Mouse (Mus musculus) liver, embryonic 15.5 days (tissue): Measurements from ENCODE around the gene Mmp14. TPM values are rescaled to one million over a fixed set of nuclear protein-coding genes. Genes with fewer than 3 reads are reported as not detected.

ENCODE experiments used
- ATAC-seq: fragments of 200-750 bp; cut with Nextera tagmentation; 2 replicates; pipeline ENCODE4 v1.8.0; 2017; ENCODE audit warnings: moderate number of reproducible peaks, mild to moderate bottlenecking, moderate library complexity; ENCODE audit not compliant: insufficient read depth
- H3K27ac ChIP-seq: fragments of 300-500 bp; sonication (generic); replicated peaks from 2 replicates; pipeline ENCODE4 v1.5.1; 2015; ENCODE audit warnings: mild to moderate bottlenecking, inconsistent platforms
- H3K27me3 ChIP-seq: fragments of 300-500 bp; sonication (generic); 2 replicates; pipeline ENCODE4 v1.6.1; 2015; ENCODE audit warnings: mild to moderate bottlenecking, inconsistent platforms
- H3K36me3 ChIP-seq: fragments of 300-500 bp; sonication (generic); replicated peaks from 2 replicates; pipeline ENCODE4 v1.6.1; 2015; ENCODE audit warnings: moderate library complexity, mild to moderate bottlenecking, inconsistent platforms
- H3K4me1 ChIP-seq: fragments of 300-500 bp; sonication (generic); replicated peaks from 2 replicates; pipeline ENCODE4 v1.6.1; 2015; ENCODE audit warnings: inconsistent platforms
- H3K4me2 ChIP-seq: fragments of 300-500 bp; sonication (generic); 2 replicates; pipeline ENCODE4 v1.6.1; 2015; ENCODE audit warnings: moderate library complexity, mild to moderate bottlenecking, inconsistent platforms
- H3K4me3 ChIP-seq: fragments of 300-500 bp; sonication (generic); replicated peaks from 2 replicates; pipeline ENCODE4 v1.5.1; 2015; ENCODE audit warnings: mild to moderate bottlenecking, inconsistent platforms
- H3K9ac ChIP-seq: fragments of 300-500 bp; sonication (generic); 2 replicates; pipeline ENCODE4 v1.6.1; 2015; ENCODE audit warnings: moderate library complexity, mild to moderate bottlenecking, inconsistent platforms
- H3K9me3 ChIP-seq: fragments of 300-500 bp; sonication (generic); replicated peaks from 2 replicates; pipeline ENCODE4 v1.6.1; 2016; ENCODE audit warnings: inconsistent platforms
- WGBS: fragments of 180-500 bp; shearing (Covaris S2); methylation state at CpG from one replicate; pipeline ENCODE4 v1.1.7; 2015; ENCODE audit warnings: mixed read lengths; ENCODE audit not compliant: insufficient replicate concordance; 5-methylcytosine and 5-hydroxymethylcytosine counted together
- polyA plus RNA-seq: library from polyadenylated mRNA; unstranded; fragments of >200 nt; fragmentation: Nextera tagmentation; extraction: Ambion mirVana; gene quantifications from 2 replicates; pipeline ENCODE4 v1.2.1, GENCODE M21; 2015

The Mmp14 gene
- polyA plus RNA-seq, result 22.6 and 24.7 TPM in 2 replicates

GRCm38 (mm10) chr14:54431334-54432077 lies at the start of gene Mmp14:
Gene Mmp14 (plus strand): TSS chr14:54431612.
- Histone ChIP-seq H3K9me3 (no peaks in the 10 kb centered on the region), H3K4me2 (peak within 1 kb of the TSS; percentile 72), H3K4me1 (peaks cover 75% of the 10 kb centered on the region), H3K9ac (peak within 1 kb of the TSS; percentile 61), H3K27me3 (peaks cover 63% of the 10 kb centered on the region), H3K27ac (peak within 1 kb of the TSS; percentile 72), H3K36me3 (0 out of 2 replicates have a peak, but pooled peaks cover 5% of the 10 kb centered on the region), H3K4me3 (peak within 1 kb of the TSS; percentile 62)
- WGBS, result under 1% methylated on average over 49 of the region's 49 CpGs
- ATAC-seq, result no peak

DNA sequence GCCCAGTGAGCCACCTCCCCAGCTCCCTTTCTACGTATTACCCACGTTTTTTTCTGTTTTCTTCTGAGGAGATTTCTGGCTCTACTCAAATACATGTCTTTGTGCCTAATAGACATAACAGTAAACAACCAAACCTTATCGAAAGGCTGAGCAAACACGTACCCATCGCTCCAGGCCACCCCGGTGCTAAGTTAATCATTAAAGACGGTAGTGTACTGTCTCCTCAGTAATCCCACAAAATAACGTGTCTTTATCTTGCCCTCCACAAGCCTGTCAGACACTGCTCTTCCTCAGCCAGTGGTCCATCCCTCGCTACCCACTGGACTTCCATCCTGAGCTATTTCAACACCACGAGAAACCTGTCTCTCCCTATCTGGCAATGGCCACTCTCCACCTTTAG lies 49.6 kb upstream of the Mmp14 start:
- Histone ChIP-seq H3K9me3 (no peaks in the 10 kb centered on the region), H3K36me3 (no peaks in the 10 kb centered on the region; the same call in 1 of the 2 replicates), H3K4me2 (peak overlapping the region; percentile 29), H3K27me3 (no peaks in the 10 kb centered on the region), H3K4me1 (peaks cover 43% of the 10 kb centered on the region), H3K9ac (no peak overlapping the region), H3K27ac (peak overlapping the region; percentile 68), H3K4me3 (no peak overlapping the region)
- ATAC-seq, result no peak
- 56% methylated on average over 10 of the region's 10 CpGs for WGBS

DNA sequence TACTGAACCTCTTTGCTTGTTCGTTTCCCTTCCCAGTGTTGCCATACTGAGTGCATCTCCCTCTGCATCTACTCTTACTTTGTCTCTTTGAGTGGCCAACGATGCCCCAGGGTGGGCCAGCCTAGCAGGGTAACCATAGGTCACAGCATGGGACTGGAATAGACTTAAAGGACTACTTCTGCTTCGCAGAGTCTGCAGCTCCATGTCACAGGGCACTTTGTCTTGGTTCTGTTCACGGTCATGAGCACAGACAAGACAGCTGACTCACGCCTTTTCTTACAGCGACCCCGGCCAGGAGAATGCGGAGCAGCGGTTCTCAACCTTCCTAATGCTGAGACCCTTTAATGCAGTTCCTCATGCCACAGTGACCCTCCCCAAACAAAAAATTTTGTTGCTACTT lies 48.8 kb upstream of the Mmp14 start:
- no peaks in the 10 kb centered on the region for H3K27me3 ChIP-seq
- 0 out of 2 replicates have a peak overlapping the region, but pooled peaks have one; percentile 42 for H3K27ac ChIP-seq
- peaks cover 43% of the 10 kb centered on the region for H3K4me1 ChIP-seq
- ATAC-seq, result 0 out of 2 replicates have a peak, but pooled peaks have one; percentile 18
- H3K4me3 ChIP-seq, result no peak overlapping the region
- H3K4me2 ChIP-seq, result no peak overlapping the region
- H3K9me3 ChIP-seq, result no peaks in the 10 kb centered on the region
- no peak overlapping the region for H3K9ac ChIP-seq
- 64% methylated on average over 9 of the region's 9 CpGs for WGBS
- no peaks in the 10 kb centered on the region; the same call in 1 of the 2 replicates for H3K36me3 ChIP-seq

GRCm38 (mm10) chr14:54383355-54383771 lies 48.0 kb upstream of the Mmp14 start:
- Histone ChIP-seq H3K27me3 (no peaks in the 10 kb centered on the region), H3K9me3 (no peaks in the 10 kb centered on the region), H3K4me3 (no peak overlapping the region), H3K27ac (peak overlapping the region; percentile 38; the same call in 1 of the 2 replicates), H3K4me2 (no peak overlapping the region), H3K9ac (no peak overlapping the region), H3K36me3 (no peaks in the 10 kb centered on the region; the same call in 1 of the 2 replicates), H3K4me1 (peaks cover 43% of the 10 kb centered on the region)
- ATAC-seq, result peak; percentile 60
- 33% methylated on average over 4 of the region's 4 CpGs for WGBS

DNA sequence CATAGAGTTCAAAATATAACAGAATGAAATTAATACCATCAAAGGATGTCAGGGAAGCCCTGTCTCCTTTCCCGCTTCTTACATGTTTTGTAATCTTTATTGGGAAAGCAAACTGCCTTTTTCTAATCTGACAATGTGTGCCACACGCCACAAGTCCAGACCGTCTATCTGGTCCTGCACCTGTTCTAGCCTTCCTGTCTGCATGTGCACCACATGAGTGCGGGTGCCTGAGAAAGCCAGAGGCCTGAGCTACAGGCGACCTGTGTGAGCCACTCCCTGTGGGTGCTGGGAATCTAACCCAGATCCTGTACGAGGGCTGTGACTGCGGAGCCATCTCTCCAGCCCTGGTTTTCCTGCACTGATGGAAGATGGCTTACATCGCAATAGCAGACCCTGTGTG lies 47.0 kb upstream of the Mmp14 start:
- Histone ChIP-seq H3K27me3 (no peaks in the 10 kb centered on the region), H3K27ac (no peak overlapping the region), H3K9ac (no peak overlapping the region), H3K4me1 (peaks cover 43% of the 10 kb centered on the region), H3K4me2 (no peak overlapping the region), H3K9me3 (no peaks in the 10 kb centered on the region), H3K4me3 (no peak overlapping the region), H3K36me3 (no peaks in the 10 kb centered on the region; the same call in 1 of the 2 replicates)
- 40% methylated on average over 8 of the region's 8 CpGs for WGBS
- no peak for ATAC-seq

- ATAC-seq, result no peak
- no peak overlapping the region for H3K27ac ChIP-seq
- H3K9me3 ChIP-seq, result no peaks in the 10 kb centered on the region
- H3K4me1 ChIP-seq, result peaks cover 28% of the 10 kb centered on the region
- H3K9ac ChIP-seq, result no peak overlapping the region
- no peaks in the 10 kb centered on the region for H3K27me3 ChIP-seq
- H3K4me3 ChIP-seq, result no peak overlapping the region
- no peaks in the 10 kb centered on the region; the same call in 1 of the 2 replicates for H3K36me3 ChIP-seq
- no peak overlapping the region for H3K4me2 ChIP-seq
- WGBS, result 61% methylated on average over 7 of the region's 7 CpGs
Measured at GRCm38 (mm10) chr14:54385968-54386618, 45.3 kb upstream of the Mmp14 start.

- H3K4me3 ChIP-seq, result no peak overlapping the region
- no peaks in the 10 kb centered on the region for H3K9me3 ChIP-seq
- no peaks in the 10 kb centered on the region for H3K27me3 ChIP-seq
- 74% methylated on average over 6 of the region's 6 CpGs for WGBS
- no peak overlapping the region for H3K9ac ChIP-seq
- peaks cover 16% of the 10 kb centered on the region for H3K4me1 ChIP-seq
- no peak overlapping the region for H3K4me2 ChIP-seq
- H3K36me3 ChIP-seq, result no peaks in the 10 kb centered on the region; the same call in 1 of the 2 replicates
- H3K27ac ChIP-seq, result no peak overlapping the region
- ATAC-seq, result no peak
Measured at GRCm38 (mm10) chr14:54387546-54387945, 43.9 kb upstream of the Mmp14 start.

- Histone ChIP-seq H3K4me2 (no peak overlapping the region), H3K27ac (no peak overlapping the region), H3K4me3 (no peak overlapping the region), H3K9ac (no peak overlapping the region), H3K9me3 (no peaks in the 10 kb centered on the region), H3K36me3 (peaks cover 7% of the 10 kb centered on the region), H3K4me1 (no peaks in the 10 kb centered on the region; the same call in 1 of the 2 replicates), H3K27me3 (no peaks in the 10 kb centered on the region)
- 55% methylated on average over 6 of the region's 6 CpGs for WGBS
- no peak for ATAC-seq
Measured at GRCm38 (mm10) chr14:54390843-54391242, 40.6 kb upstream of the Mmp14 start.

DNA sequence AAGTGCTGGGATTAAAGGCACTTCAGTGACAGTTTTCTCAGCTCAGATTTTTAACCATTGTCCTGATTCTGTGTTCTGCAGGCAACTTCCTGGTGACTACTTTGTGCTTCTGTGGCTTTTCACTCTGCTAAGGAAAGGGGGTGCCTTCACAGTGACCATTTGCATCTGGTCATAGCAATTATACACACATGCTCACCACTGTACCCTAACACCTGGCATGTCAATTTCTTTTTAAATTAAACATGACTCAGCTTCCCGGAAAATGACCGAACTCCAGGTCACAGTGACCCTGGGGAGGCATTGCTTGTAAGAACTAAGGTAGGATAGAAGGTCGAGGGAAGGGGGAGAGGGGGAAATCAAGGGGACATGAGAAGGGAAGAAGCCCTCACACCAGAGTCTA lies 37.6 kb upstream of the Mmp14 start:
- Histone ChIP-seq H3K4me3 (no peak overlapping the region), H3K4me2 (no peak overlapping the region), H3K9ac (no peak overlapping the region), H3K9me3 (no peaks in the 10 kb centered on the region), H3K27me3 (no peaks in the 10 kb centered on the region), H3K36me3 (peaks cover 7% of the 10 kb centered on the region; the same call in 1 of the 2 replicates), H3K27ac (no peak overlapping the region), H3K4me1 (no peaks in the 10 kb centered on the region)
- no peak for ATAC-seq
- WGBS, result 48% methylated on average over 3 of the region's 3 CpGs

DNA sequence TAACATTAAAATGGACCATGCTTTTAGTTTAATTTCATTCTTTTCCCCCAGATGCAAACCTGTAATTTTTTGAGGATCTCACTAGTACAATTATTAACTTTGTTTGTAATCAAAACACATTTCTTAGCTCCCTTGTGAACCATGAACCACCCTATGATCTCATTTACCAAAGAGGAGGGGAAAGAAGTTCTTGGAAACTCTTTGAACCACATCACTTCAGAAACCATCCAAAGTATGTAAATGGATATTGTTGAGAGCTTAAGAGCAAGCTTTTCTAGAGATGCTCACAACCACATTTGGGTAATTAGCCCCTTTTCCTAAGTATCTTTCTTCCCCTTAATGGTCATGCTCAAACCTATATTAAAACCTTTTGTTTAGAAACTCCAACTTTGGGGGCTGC lies 37.1 kb upstream of the Mmp14 start:
- Histone ChIP-seq H3K4me2 (no peak overlapping the region), H3K27me3 (no peaks in the 10 kb centered on the region), H3K4me3 (no peak overlapping the region), H3K36me3 (peaks cover 7% of the 10 kb centered on the region; the same call in 1 of the 2 replicates), H3K27ac (no peak overlapping the region), H3K9me3 (no peaks in the 10 kb centered on the region), H3K9ac (no peak overlapping the region), H3K4me1 (peaks cover 3% of the 10 kb centered on the region; the same call in 1 of the 2 replicates)
- ATAC-seq, result no peak

- Histone ChIP-seq H3K27me3 (no peaks in the 10 kb centered on the region), H3K9ac (no peak overlapping the region), H3K9me3 (no peaks in the 10 kb centered on the region), H3K27ac (no peak overlapping the region), H3K4me2 (no peak overlapping the region), H3K36me3 (peaks cover 7% of the 10 kb centered on the region; the same call in 1 of the 2 replicates), H3K4me1 (peaks cover 6% of the 10 kb centered on the region; the same call in 1 of the 2 replicates), H3K4me3 (no peak overlapping the region)
- 59% methylated on average over 7 of the region's 7 CpGs for WGBS
- no peak for ATAC-seq
Measured at GRCm38 (mm10) chr14:54396685-54397084, 34.7 kb upstream of the Mmp14 start.
